Mouse (Mus musculus): ENCODE results near the gene Psmb5. TPM values are rescaled to one million over a fixed set of nuclear protein-coding genes. Genes with fewer than 3 reads are reported as not detected.
"Not testable (repeated sequence)": the region's sequence is repeated elsewhere in the genome, so short reads cannot be mapped to it uniquely, and the experiment has no call there.

Gene Psmb5
- polyA plus RNA-seq, 1 experiment from 2014 or later = 358 TPM

DNA sequence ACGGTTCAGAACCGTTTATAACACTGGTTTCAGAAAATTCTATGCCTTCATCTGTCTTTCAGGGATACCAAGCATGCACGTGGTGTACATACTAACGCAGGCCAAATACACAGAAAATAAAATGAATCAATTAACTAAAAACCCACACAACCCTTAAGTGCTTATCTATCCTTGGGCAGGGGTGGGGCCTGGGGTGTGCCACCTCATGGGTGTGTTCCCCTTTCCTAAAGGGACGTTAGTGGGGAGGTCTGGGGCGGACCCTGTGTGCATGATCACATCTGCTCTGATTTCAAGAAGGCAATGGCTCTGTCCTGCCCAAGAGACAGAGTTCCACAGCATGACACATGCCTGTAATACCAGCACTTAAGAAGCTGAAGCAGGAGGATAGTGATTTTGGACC is 5.5 kb upstream of the Psmb5 start:
- Histone ChIP-seq H3K27me3 (ENCODE audit: control insufficient read depth, insufficient read depth, low read length) (no peaks in the 10 kb centered on the region), H3K4me1 (ENCODE audit: control insufficient read depth, insufficient read depth, low read length) (no peaks in the 10 kb centered on the region), H3K4me2 (ENCODE audit: low read depth, low read length) (no peak overlapping the region), H3K9ac (ENCODE audit: low read length) (no peak overlapping the region), H3K9me3 (replicated peaks; ENCODE audit: control insufficient read depth, low read length) (no peaks in the 10 kb centered on the region), H3K36me3 (ENCODE audit: control insufficient read depth, insufficient read depth) (no peaks in the 10 kb centered on the region), H3K4me3 (ENCODE audit: low read length) (no peak overlapping the region), H3K27ac (ENCODE audit: low read length) (no peak overlapping the region)
- 77% methylated on average over 6 of the region's 6 CpGs for WGBS
- ATAC-seq (replicated peaks; ENCODE audit: extremely low read depth, insufficient read depth, low FRiP score) = no peak

DNA sequence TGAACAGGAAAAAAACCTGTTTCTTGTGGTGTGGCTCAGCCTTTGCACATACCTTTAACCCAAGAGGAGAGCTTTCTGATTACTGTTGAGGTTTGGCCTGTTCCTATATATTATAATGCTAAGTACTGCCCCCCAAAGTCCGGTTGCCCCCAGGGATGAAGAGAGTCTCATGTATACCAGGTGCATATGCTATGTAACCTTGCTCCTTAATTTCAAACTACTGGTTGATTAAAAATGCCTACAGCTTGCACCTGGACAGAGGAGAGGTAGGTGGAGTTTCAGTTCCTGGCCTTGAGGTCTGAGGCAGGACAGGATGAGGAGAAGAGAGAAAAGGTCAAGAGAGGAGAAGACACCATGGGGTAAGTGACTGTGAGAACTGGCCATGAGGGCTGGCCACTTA is 3.3 kb upstream of the Psmb5 start, which contains the start of gene Psmb11:
Psmb11 (plus strand) TSS at position 301 of the 400 bp plus-strand sequence.
- no peak for ATAC-seq (replicated peaks; ENCODE audit: extremely low read depth, insufficient read depth, low FRiP score)
- Histone ChIP-seq H3K27me3 (ENCODE audit: control insufficient read depth, insufficient read depth, low read length) (no peaks in the 10 kb centered on the region), H3K4me1 (ENCODE audit: control insufficient read depth, insufficient read depth, low read length) (peaks cover 7% of the 10 kb centered on the region), H3K9ac (ENCODE audit: low read length) (no peak within 1 kb of the TSS), H3K9me3 (replicated peaks; ENCODE audit: control insufficient read depth, low read length) (no peaks in the 10 kb centered on the region), H3K27ac (ENCODE audit: low read length) (no peak within 1 kb of the TSS), H3K4me2 (ENCODE audit: low read depth, low read length) (no peak within 1 kb of the TSS), H3K36me3 (ENCODE audit: control insufficient read depth, insufficient read depth) (peaks cover 2% of the 10 kb centered on the region; the same call in 1 of the 2 replicates), H3K4me3 (ENCODE audit: low read length) (no peak within 1 kb of the TSS)
- 76% methylated on average over 1 of the region's 1 CpGs for WGBS

DNA sequence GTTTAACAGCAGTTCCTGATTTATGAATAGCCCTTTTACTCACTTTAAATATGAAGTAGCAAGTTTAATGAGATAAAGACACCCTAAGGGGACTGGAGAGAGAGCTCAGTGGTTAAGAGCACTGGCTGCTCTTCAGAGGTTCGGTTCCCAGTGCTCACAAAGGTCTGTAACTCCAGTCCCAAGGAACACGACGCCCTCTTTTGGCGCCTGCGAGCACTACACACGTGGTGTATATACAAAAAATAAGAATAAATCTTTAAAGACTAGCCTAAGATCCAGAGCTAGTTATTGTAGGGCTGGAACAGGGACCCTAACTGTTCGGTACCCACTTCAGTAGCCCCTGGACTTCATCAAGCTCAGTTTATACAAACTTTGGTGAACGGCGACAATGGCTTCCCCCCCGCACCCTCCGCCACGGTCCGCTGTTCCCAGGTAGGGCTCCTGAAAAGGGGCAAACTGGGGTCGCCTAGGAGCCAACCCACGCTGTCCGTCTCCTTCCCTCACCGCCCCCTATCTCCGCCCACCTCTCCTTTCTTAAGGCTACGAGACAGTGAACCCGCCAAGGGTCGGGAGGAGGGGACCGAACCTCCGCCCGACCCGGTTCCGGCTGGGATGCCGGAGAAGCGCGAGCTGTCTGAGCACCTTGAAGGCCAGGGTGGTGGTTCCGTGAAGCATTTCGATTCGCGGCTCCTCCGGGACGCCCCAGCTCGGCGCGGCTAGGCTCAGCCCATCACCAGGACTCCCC is 498 bp downstream of the Psmb5 start:
- peak; percentile 30 for ATAC-seq (replicated peaks; ENCODE audit: extremely low read depth, insufficient read depth, low FRiP score)
- Histone ChIP-seq H3K9ac (ENCODE audit: low read length) (peak overlapping the region; percentile 86), H3K36me3 (ENCODE audit: control insufficient read depth, insufficient read depth) (peaks cover 22% of the 10 kb centered on the region), H3K4me3 (ENCODE audit: low read length) (peak overlapping the region; percentile 87), H3K27me3 (ENCODE audit: control insufficient read depth, insufficient read depth, low read length) (no peaks in the 10 kb centered on the region), H3K4me2 (ENCODE audit: low read depth, low read length) (peak overlapping the region; percentile 90), H3K9me3 (replicated peaks; ENCODE audit: control insufficient read depth, low read length) (no peaks in the 10 kb centered on the region), H3K4me1 (ENCODE audit: control insufficient read depth, insufficient read depth, low read length) (peaks cover 7% of the 10 kb centered on the region), H3K27ac (ENCODE audit: low read length) (peak overlapping the region; percentile 68)
- WGBS = 2% methylated on average over 38 of the region's 38 CpGs

DNA sequence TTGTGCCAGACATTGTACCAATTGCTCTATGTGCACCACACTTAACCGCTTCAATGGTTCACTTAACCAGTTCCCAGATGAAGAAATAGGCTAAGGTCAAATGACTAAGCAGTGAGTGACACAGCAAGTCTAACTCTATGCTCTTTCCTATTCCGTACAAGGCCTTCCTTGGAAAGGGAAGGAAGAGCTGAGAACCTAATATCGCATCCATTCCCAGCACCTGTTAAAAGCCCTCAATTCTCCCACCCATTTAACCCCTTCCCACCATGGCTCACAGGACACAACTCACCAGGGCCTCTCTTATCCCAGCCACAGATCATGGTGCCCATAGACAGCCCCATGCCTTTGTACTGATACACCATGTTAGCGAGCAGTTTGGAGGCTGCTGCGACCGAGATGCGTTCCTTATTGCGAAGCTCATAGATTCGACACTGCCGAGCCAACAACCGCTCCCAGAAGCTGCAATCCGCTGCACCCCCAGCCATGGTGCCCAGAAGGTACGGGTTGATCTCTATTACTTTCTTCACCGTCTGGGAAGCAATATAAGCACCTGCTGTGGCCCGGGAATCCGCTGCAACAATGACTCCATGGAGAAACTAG is 1.5 kb downstream of the Psmb5 start:
- Histone ChIP-seq H3K4me3 (ENCODE audit: low read length) (no peak overlapping the region), H3K27ac (ENCODE audit: low read length) (no peak overlapping the region), H3K9me3 (replicated peaks; ENCODE audit: control insufficient read depth, low read length) (no peaks in the 10 kb centered on the region), H3K27me3 (ENCODE audit: control insufficient read depth, insufficient read depth, low read length) (no peaks in the 10 kb centered on the region), H3K4me1 (ENCODE audit: control insufficient read depth, insufficient read depth, low read length) (peaks cover 7% of the 10 kb centered on the region), H3K36me3 (ENCODE audit: control insufficient read depth, insufficient read depth) (peaks cover 27% of the 10 kb centered on the region), H3K9ac (ENCODE audit: low read length) (no peak overlapping the region), H3K4me2 (ENCODE audit: low read depth, low read length) (no peak overlapping the region)
- 93% methylated on average over 16 of the region's 16 CpGs for WGBS
- no peak for ATAC-seq (replicated peaks; ENCODE audit: extremely low read depth, insufficient read depth, low FRiP score)

GRCm38 (mm10) chr14:54614130-54614529 is 3.7 kb downstream of the Psmb5 start:
- H3K27me3 ChIP-seq (ENCODE audit: control insufficient read depth, insufficient read depth, low read length); H3K4me2 ChIP-seq (ENCODE audit: low read depth, low read length); H3K4me3 ChIP-seq (ENCODE audit: low read length); ATAC-seq (replicated peaks; ENCODE audit: extremely low read depth, insufficient read depth, low FRiP score); H3K4me1 ChIP-seq (ENCODE audit: control insufficient read depth, insufficient read depth, low read length); H3K9me3 ChIP-seq (replicated peaks; ENCODE audit: control insufficient read depth, low read length); H3K9ac ChIP-seq (ENCODE audit: low read length); H3K27ac ChIP-seq (ENCODE audit: low read length): not testable (repeated sequence)
- H3K36me3 ChIP-seq (ENCODE audit: control insufficient read depth, insufficient read depth) = peaks cover 27% of the 10 kb centered on the region
- WGBS = 91% methylated on average over 15 of the region's 16 CpGs

DNA sequence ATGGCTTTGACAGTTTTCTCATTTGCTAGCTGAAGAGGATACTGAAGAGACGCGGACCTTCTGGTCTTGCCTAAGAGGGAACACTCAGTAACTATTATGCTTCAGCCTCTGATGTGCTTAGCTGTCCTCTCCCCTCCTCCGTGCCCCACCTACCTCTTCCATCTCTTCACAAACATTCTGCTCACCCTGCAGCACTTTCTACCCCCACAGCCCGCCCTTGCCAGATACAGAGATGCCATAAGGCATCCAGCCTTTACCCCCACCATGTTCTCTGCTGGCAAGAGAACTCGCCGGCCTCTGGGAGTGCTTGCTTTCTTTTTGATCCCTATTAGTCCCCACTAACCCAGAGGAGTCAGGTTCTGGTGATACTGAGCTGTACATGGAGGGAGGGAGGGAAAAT is 7.2 kb downstream of the Psmb5 start:
- Histone ChIP-seq H3K4me2 (ENCODE audit: low read depth, low read length) (no peak overlapping the region), H3K9ac (ENCODE audit: low read length) (no peak overlapping the region), H3K27me3 (ENCODE audit: control insufficient read depth, insufficient read depth, low read length) (no peaks in the 10 kb centered on the region), H3K4me1 (ENCODE audit: control insufficient read depth, insufficient read depth, low read length) (no peaks in the 10 kb centered on the region; the same call in none of the 2 replicates), H3K27ac (ENCODE audit: low read length) (no peak overlapping the region), H3K36me3 (ENCODE audit: control insufficient read depth, insufficient read depth) (peaks cover 22% of the 10 kb centered on the region), H3K9me3 (replicated peaks; ENCODE audit: control insufficient read depth, low read length) (no peaks in the 10 kb centered on the region), H3K4me3 (ENCODE audit: low read length) (no peak overlapping the region)
- ATAC-seq (replicated peaks; ENCODE audit: extremely low read depth, insufficient read depth, low FRiP score) = no peak
- WGBS = 73% methylated on average over 6 of the region's 6 CpGs

- no peak for ATAC-seq (replicated peaks; ENCODE audit: extremely low read depth, insufficient read depth, low FRiP score)
- H3K9ac ChIP-seq (ENCODE audit: low read length) = no peak overlapping the region
- H3K27ac ChIP-seq (ENCODE audit: low read length) = no peak overlapping the region
- H3K9me3 ChIP-seq (replicated peaks; ENCODE audit: control insufficient read depth, low read length) = no peaks in the 10 kb centered on the region
- H3K4me1 ChIP-seq (ENCODE audit: control insufficient read depth, insufficient read depth, low read length) = peaks cover 2% of the 10 kb centered on the region; the same call in 1 of the 2 replicates
- H3K4me2 ChIP-seq (ENCODE audit: low read depth, low read length) = no peak overlapping the region
- no peaks in the 10 kb centered on the region for H3K27me3 ChIP-seq (ENCODE audit: control insufficient read depth, insufficient read depth, low read length)
- 81% methylated on average over 4 of the region's 4 CpGs for WGBS
- peaks cover 15% of the 10 kb centered on the region for H3K36me3 ChIP-seq (ENCODE audit: control insufficient read depth, insufficient read depth)
- no peak overlapping the region for H3K4me3 ChIP-seq (ENCODE audit: low read length)
Measured at GRCm38 (mm10) chr14:54609962-54610361, 7.9 kb downstream of the Psmb5 start.

DNA sequence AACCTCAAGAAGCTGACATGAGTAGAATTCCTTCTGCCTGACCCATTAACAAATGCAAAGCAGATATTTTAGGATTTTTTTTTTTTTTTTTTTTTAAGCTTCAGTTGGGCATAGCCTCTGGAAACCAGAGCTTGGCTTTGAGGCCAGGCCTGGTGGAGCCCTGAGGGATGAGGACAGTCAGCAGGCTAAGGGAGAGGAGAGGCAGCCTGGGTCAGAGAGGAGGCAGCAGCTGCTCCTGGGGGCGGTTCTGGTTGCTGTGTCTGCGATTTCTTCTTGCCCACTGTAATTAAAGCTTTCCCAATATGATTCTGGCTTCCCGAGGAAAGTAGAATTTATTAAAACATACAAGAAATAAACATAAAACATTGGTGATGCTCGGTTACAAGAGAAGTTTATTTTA is 8.6 kb downstream of the Psmb5 start:
- Histone ChIP-seq H3K27me3 (ENCODE audit: control insufficient read depth, insufficient read depth, low read length) (no peaks in the 10 kb centered on the region), H3K27ac (ENCODE audit: low read length) (no peak overlapping the region), H3K4me2 (ENCODE audit: low read depth, low read length) (no peak overlapping the region), H3K36me3 (ENCODE audit: control insufficient read depth, insufficient read depth) (peaks cover 11% of the 10 kb centered on the region), H3K9ac (ENCODE audit: low read length) (no peak overlapping the region), H3K4me3 (ENCODE audit: low read length) (no peak overlapping the region), H3K9me3 (replicated peaks; ENCODE audit: control insufficient read depth, low read length) (no peaks in the 10 kb centered on the region), H3K4me1 (ENCODE audit: control insufficient read depth, insufficient read depth, low read length) (peaks cover 2% of the 10 kb centered on the region; the same call in 1 of the 2 replicates)
- 76% methylated on average over 4 of the region's 4 CpGs for WGBS
- ATAC-seq (replicated peaks; ENCODE audit: extremely low read depth, insufficient read depth, low FRiP score) = no peak

GRCm38 (mm10) chr14:54607226-54607625 is 10.6 kb downstream of the Psmb5 start:
- ATAC-seq (replicated peaks; ENCODE audit: extremely low read depth, insufficient read depth, low FRiP score) = no peak
- WGBS = 59% methylated on average over 8 of the region's 8 CpGs
- H3K4me3 ChIP-seq (ENCODE audit: low read length) = no peak overlapping the region
- no peak overlapping the region for H3K4me2 ChIP-seq (ENCODE audit: low read depth, low read length)
- peaks cover 6% of the 10 kb centered on the region for H3K4me1 ChIP-seq (ENCODE audit: control insufficient read depth, insufficient read depth, low read length)
- H3K27ac ChIP-seq (ENCODE audit: low read length) = no peak overlapping the region
- no peaks in the 10 kb centered on the region for H3K9me3 ChIP-seq (replicated peaks; ENCODE audit: control insufficient read depth, low read length)
- H3K9ac ChIP-seq (ENCODE audit: low read length) = no peak overlapping the region
- H3K27me3 ChIP-seq (ENCODE audit: control insufficient read depth, insufficient read depth, low read length) = no peaks in the 10 kb centered on the region
- H3K36me3 ChIP-seq (ENCODE audit: control insufficient read depth, insufficient read depth) = 0 out of 2 replicates have a peak, but pooled peaks cover 5% of the 10 kb centered on the region
